Mouse (Mus musculus) lung, postnatal 36 days (tissue): Measurements from ENCODE around the gene 1810009A15Rik.
A peak's percentile ranks its signal among the peaks of the same experiment; 100 is the strongest.
"Not testable (repeated sequence)": the region's sequence is repeated elsewhere in the genome, so short reads cannot be mapped to it uniquely, and the experiment has no call there.

Experiments used
- DNase-seq: peaks from one replicate; pipeline ENCODE4 v3.0.0; 2022; ENCODE audit warnings: mixed read lengths

The 1810009A15Rik gene

DNA sequence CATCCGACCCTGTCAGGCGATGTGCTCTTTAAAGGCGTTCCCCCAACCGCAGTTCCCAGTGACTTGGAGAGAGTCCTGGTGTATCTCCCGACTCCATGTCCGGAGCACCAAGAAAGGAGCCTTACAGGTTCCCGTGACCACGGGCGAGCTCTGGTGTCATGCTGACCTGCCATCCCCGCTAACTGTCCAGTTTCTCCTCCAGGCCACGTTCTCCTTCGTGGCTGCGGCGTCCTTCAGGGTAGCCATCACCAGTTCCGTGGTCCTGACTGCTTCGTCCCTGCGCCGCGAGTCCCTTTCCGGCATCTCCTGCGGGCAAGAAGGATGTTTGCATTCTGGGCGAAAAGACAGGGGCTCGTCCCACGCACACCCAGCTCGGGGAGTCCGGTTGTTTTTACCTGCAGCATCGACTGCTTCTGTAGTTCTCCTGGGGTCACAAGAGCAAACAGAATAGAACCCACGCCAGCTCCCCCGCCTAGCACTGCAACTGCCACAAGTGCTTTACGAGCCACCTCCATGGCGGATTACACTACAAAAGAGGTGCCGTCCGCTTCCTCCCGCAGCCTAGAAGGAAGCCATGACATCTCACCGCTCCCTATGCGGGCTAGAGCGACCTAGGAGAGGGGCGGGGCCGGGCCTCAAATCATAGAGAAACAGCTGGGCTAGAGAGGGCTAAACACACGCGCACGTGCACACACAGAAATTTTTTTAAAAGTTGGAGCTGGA lies 8.2 kb upstream of the 1810009A15Rik start, which contains the start of gene Uqcc3:
TSS of gene Uqcc3 (minus strand) at position 613 of the 723 bp plus-strand sequence.
- DNase-seq = peak; percentile 96

- DNase-seq = no peak
Measured at GRCm38 (mm10) chr19:8881034-8881392, 7.6 kb upstream of the 1810009A15Rik start.

- no peak for DNase-seq
Measured at GRCm38 (mm10) chr19:8883616-8884015, 5.0 kb upstream of the 1810009A15Rik start, which contains the start of the genes Lbhd1 and Gm49403. TSS of gene Lbhd1 (plus strand) at chr19:8883732. TSS of gene Gm49403 (plus strand) at chr19:8883930.

DNA sequence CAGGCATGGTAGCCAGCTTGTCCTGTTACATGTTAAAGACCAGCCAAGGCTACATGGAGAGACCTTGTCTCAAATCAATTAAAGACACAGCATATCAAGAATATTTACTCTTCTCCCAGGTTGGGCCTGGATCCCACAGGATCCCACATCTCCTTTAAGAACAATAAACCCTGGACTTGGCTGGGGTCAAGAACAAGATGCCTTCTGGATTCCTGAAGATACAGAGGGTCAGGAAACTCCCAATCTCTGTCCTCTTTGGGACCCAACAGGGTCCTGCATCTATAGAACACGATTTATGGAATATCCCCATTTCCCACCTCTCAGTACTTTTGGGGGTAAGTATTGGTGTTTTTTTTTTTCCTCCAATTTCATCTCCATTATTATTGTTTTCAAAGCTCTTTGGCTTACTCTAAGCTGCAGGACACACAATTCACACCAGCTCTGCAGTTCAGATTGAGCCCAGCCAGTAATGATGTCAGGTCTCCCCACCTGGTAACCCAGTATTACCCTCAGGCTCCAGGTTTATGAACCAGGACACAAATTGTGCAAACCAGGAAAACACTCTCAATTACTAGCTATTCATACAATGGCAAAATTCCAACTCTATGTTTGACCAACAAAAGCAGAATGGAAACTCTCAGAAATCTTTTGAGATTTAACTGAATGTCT lies 1.6 kb upstream of the 1810009A15Rik start:
- DNase-seq = peak; percentile 17

DNA sequence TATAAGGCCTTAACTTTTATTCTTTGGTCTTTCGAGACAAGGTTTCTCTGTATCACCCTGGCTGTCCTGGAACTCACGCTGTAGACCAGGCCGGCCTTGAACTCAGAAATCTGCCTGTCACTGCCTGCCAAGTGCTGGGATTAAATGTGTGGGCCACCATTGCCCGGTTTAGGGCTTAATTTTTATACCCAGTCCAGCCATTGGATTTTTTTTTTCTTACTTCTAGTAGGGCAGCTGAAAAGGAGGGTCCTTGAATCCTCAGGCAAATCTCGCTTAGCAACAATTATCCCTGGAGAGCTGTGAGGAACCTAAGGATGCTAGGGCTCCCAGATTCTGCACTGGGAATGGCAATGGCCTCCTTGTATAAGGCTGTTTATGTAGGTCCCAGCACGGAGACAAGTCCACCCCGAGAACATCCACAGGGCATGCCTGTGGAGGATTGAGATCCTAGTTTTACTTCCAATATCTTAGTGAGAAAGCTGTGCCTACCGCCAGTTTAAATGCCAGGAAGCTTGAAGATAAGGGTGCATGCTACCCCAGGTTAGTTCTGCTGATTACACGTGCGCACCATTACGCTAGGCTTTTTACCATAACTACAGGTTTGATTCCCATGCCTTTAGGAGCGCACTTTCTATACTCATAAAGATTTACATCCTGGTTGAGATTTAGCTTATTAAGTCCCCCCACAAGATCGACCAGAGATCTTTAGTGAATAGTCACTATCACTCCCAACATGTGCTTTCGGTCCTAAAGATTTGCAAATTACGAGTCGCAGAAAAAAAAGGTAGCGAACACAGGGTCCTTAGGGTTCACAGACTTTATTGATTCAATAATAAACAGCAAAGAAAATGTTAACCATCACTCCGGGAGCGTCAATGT lies 829 bp upstream of the 1810009A15Rik start:
- DNase-seq = no peak

GRCm38 (mm10) chr19:8892829-8893766 lies 4.4 kb downstream of the 1810009A15Rik start, which contains the start of gene Ints5:
TSS of gene Ints5 (plus strand) at chr19:8893005.
- peak; percentile 88 for DNase-seq

DNA sequence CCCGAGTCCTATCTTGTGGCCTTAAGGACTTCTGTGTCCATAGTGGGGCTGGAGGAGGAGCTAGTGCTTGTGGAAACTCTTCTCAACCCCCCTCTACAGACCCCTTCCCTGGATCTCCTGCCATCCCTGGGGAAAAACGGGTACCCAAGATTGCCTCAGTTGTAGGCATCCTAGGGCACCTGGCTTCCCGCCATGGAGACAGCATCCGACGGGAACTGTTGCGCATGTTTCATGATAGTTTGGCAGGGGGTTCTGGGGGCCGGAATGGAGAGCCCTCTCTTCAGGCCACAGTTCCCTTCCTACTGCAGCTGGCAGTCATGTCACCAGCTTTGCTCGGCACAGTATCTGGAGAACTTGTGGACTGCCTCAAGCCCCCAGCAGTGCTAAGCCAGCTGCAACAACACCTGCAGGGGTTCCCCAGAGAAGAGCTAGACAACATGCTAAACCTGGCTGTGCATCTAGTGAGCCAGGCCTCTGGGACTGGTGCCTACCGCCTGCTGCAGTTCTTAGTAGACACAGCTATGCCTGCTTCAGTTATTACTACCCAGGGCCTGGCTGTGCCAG lies 6.8 kb downstream of the 1810009A15Rik start:
- no peak for DNase-seq

DNA sequence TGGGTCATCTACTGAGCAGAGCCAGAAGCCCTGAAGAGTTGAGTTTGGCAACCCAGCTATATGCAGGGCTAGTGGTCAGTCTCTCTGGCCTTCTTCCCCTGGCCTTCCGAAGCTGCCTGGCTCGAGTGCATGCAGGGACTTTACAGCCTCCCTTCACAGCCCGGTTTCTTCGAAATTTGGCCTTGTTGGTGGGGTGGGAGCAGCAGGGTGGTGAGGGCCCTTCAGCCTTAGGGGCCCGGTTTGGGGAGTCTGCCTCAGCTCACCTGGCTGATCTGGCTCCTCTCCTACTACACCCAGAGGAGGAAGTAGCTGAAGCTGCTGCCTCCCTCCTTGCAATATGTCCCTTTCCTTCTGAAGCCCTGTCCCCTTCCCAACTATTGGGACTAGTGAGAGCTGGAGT lies 7.6 kb downstream of the 1810009A15Rik start:
- not testable (repeated sequence) for DNase-seq

GRCm38 (mm10) chr19:8897211-8897864 lies 8.7 kb downstream of the 1810009A15Rik start:
- peak; percentile 44 for DNase-seq

DNA sequence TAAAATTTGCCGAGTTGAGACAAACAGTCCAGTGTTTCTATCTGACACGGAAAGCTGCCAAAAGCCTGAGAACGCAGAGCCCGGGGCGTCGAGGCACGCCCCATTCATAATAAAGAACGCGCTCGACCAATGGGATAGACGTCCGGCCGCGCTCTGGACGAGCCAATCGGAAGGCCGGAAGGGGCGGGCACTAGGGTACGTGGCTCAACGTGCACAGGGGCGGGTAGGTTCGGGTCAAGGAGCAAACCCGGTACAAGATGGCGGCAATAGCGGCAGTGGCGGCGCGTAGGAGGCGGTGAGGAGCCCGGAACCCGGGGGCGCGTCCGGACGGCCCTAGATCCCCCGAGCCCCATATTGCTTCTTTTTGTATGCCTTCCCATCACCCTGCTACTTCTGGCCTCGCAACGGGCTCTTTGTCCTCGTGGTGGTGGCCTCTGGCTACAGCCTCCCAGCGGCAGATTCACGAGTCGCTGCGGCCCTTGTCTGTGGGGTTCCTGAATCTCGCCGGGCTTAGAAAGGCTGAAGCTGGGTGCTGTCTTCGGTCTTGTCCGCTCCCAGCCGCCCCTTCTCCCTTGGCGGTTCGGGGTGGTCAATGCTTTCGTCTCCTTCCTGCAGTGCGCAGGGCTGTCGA lies 9.3 kb downstream of the 1810009A15Rik start, which contains the start of gene Ganab:
TSS of gene Ganab (plus strand) at position 207 of the 631 bp plus-strand sequence.
- DNase-seq = peak; percentile 98

DNA sequence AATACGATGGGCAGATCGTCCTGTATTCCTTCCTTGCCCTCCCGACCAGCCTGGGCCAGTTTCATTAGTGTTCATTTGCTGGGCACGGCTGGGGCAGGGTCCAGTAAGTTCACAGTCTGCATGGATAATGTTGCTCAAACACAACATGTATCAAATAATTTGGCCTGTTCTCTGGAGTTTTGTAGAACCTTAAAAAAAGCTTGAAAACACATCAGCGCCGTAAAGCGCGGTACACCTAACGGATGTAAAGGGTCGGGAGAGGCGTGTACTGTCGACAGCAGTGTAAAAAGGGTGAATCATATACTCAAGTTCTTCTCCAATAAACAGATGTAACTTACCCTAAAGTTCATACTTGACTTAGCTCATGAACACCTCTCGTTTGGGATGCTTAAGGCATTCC lies 9.9 kb downstream of the 1810009A15Rik start:
- no peak for DNase-seq

DNA sequence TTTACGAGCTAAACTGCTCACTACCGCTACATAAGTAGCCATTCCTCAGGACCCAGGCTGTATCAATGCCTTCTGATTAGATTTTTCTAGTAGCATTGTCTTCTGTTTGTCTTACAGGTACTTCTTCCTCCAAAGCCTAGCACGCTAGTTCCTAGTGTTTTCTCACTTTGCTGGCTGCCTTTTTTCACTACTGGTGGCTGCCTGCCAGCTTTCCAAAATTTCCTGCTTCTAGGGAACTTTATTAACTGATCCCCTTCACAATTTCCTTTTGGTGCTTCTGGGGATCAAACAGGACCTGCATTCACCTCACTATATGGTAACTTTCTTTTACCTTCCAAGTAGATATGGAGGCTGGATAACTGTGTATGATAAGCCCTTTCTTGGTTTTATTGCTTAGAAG lies 10.4 kb downstream of the 1810009A15Rik start:
- DNase-seq = no peak

GRCm38 (mm10) chr19:8903412-8903811 lies 14.8 kb downstream of the 1810009A15Rik start:
- DNase-seq = no peak

GRCm38 (mm10) chr19:8908531-8908930 lies 19.9 kb downstream of the 1810009A15Rik start:
- DNase-seq = no peak

GRCm38 (mm10) chr19:8911810-8912209 lies 23.2 kb downstream of the 1810009A15Rik start:
- DNase-seq = no peak

DNA sequence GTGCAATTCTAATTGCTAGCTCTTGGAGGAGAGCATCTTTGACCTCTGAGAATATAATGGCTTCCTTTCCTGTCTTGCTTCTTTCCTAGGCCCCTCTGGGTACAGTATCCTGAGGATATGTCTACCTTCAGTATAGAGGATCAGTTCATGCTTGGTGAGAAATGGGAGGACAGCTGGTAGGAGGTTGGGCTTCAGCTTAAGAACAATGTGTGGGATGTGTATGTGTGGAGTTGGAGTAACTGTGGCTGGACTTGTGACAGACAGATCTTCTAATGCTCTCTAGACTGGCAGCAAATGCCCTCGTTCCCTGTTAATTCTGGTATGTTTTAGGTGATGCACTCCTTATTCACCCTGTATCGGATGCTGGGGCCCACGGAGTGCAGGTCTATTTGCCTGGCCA lies 25.6 kb downstream of the 1810009A15Rik start:
- no peak for DNase-seq

GRCm38 (mm10) chr19:8919000-8919399 lies 30.3 kb downstream of the 1810009A15Rik start:
- no peak for DNase-seq

DNA sequence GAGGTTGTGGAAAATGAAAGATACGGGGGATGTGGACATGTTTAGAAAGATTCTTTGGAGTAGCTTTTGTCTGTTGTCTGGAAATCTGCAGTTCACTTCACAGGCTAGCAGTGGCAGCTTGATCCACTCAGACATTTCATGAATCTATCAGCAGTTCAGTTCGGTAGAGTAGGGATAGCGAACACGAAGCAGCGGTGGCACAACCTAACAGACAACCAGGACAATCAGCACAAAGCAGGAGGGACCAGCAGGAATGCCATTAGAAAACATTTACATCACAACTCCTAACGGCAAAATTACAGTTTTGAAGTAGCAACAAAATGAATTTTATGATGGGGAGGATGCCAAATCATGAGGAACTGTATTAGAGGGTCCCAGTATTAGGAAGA lies 31.0 kb downstream of the 1810009A15Rik start:
- no peak for DNase-seq

DNA sequence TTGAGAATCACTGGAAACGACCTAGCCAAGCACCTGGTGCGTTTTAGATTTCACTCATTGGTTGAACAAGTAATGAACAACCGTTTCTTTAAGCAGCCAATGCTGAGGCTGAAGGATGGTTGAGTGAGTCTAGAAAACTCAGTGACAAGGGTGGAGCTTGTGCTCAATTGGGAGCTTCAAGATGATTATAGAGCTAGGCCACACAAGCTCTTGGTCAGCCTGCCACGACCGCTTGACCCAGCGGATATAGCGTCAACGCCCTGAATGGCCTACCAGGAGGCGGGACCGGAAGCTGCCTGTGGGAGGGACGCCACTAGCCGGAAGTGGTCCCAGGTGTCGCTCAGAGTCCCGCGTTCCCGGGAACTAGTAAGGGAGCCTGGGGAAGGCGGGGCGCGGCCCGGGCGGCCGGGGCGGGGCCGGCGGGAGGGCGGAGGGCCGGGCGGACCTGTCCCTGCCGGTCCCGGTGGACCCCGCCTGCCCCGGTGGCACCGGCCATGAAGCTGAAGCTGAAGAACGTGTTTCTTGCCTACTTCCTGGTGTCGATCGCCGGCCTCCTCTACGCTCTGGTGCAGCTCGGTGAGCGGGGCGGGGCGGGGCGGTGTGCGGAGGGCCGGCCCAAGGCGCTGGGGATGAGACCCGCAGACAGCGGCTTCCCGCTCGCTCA lies 31.6 kb downstream of the 1810009A15Rik start, which contains the start of gene B3gat3:
TSS of gene B3gat3 (plus strand) at position 302 of the 664 bp plus-strand sequence.
- peak; percentile 98 for DNase-seq

- DNase-seq = peak; percentile 70
Measured at GRCm38 (mm10) chr19:8920836-8921291, 32.2 kb downstream of the 1810009A15Rik start.
